Mouse (Mus musculus): ENCODE data around the gene Lztfl1. TPM values are rescaled to one million over a fixed set of nuclear protein-coding genes. Genes with fewer than 3 reads are reported as not detected.

The Lztfl1 gene
- total and polyA plus RNA-seq, 3 experiments: 5.6 to 39.9 (median 38.7) TPM

- TF ChIP-seq POLR2A (IDR thresholded peaks at IDR 0.05; ENCODE audit: insufficient read depth, low read depth, low read length): no peak
- TF ChIP-seq EP300 (IDR thresholded peaks at IDR 0.05; ENCODE audit: insufficient read depth, low read depth, low read length): no peak
- no peak for TF ChIP-seq CTCF (IDR thresholded peaks at IDR 0.05)
- Histone ChIP-seq H3K4me3 (no peak overlapping the region), H3K36me3 (ENCODE audit: control insufficient read depth, insufficient read depth, low read length) (no peaks in the 10 kb centered on the region), H3K9ac (ENCODE audit: low read depth, low read length) (no peak overlapping the region), H3K79me2 (replicated peaks; ENCODE audit: control insufficient read depth, insufficient read depth, low read length) (no peaks in the 10 kb centered on the region), H3K27me3 (ENCODE audit: control insufficient read depth, insufficient read depth, low read length) (no peaks in the 10 kb centered on the region), H3K27ac (no peak overlapping the region), H3K4me1 (ENCODE audit: control insufficient read depth, insufficient read depth, low read length) (no peaks in the 10 kb centered on the region)
- intact Hi-C loops (cut with DNase I): no loop called here
- 83% methylated on average over 4 of the region's 4 CpGs for WGBS
- DNase-seq: no peak
Measured at GRCm38 (mm10) chr9:123740799-123741198, 23.3 kb upstream of the Lztfl1 start.

GRCm38 (mm10) chr9:123734133-123734532, 16.6 kb upstream of the Lztfl1 start:
- no peak for TF ChIP-seq EP300 (IDR thresholded peaks at IDR 0.05; ENCODE audit: insufficient read depth, low read depth, low read length)
- TF ChIP-seq POLR2A (IDR thresholded peaks at IDR 0.05; ENCODE audit: insufficient read depth, low read depth, low read length): no peak
- no peak for TF ChIP-seq CTCF (IDR thresholded peaks at IDR 0.05)
- Histone ChIP-seq H3K27me3 (ENCODE audit: control insufficient read depth, insufficient read depth, low read length) (no peaks in the 10 kb centered on the region), H3K4me3 (no peak overlapping the region), H3K79me2 (replicated peaks; ENCODE audit: control insufficient read depth, insufficient read depth, low read length) (no peaks in the 10 kb centered on the region), H3K27ac (no peak overlapping the region), H3K9ac (ENCODE audit: low read depth, low read length) (no peak overlapping the region), H3K4me1 (ENCODE audit: control insufficient read depth, insufficient read depth, low read length) (no peaks in the 10 kb centered on the region), H3K36me3 (ENCODE audit: control insufficient read depth, insufficient read depth, low read length) (no peaks in the 10 kb centered on the region)
- no peak for DNase-seq
- intact Hi-C loops (cut with DNase I): no loop called here
- 58% methylated on average over 3 of the region's 3 CpGs for WGBS

- 63% methylated on average over 3 of the region's 3 CpGs for WGBS
- Histone ChIP-seq H3K36me3 (ENCODE audit: control insufficient read depth, insufficient read depth, low read length) (no peaks in the 10 kb centered on the region), H3K4me1 (ENCODE audit: control insufficient read depth, insufficient read depth, low read length) (no peaks in the 10 kb centered on the region), H3K4me3 (no peak overlapping the region), H3K27me3 (ENCODE audit: control insufficient read depth, insufficient read depth, low read length) (no peaks in the 10 kb centered on the region), H3K27ac (no peak overlapping the region), H3K79me2 (replicated peaks; ENCODE audit: control insufficient read depth, insufficient read depth, low read length) (no peaks in the 10 kb centered on the region), H3K9ac (ENCODE audit: low read depth, low read length) (no peak overlapping the region)
- TF ChIP-seq EP300 (IDR thresholded peaks at IDR 0.05; ENCODE audit: insufficient read depth, low read depth, low read length) (no peak), POLR2A (IDR thresholded peaks at IDR 0.05; ENCODE audit: insufficient read depth, low read depth, low read length) (no peak), CTCF (IDR thresholded peaks at IDR 0.05) (no peak)
- intact Hi-C loops (cut with DNase I): no loop called here
- no peak for DNase-seq
Measured at GRCm38 (mm10) chr9:123731271-123731670, 13.8 kb upstream of the Lztfl1 start.

GRCm38 (mm10) chr9:123722737-123723493, 5.4 kb upstream of the Lztfl1 start:
- no peak overlapping the region for H3K9ac ChIP-seq (ENCODE audit: low read depth, low read length)
- H3K79me2 ChIP-seq (replicated peaks; ENCODE audit: control insufficient read depth, insufficient read depth, low read length): no peaks in the 10 kb centered on the region
- no peak for TF ChIP-seq POLR2A (IDR thresholded peaks at IDR 0.05; ENCODE audit: insufficient read depth, low read depth, low read length)
- TF ChIP-seq CTCF (IDR thresholded peaks at IDR 0.05): no peak
- no peak for TF ChIP-seq EP300 (IDR thresholded peaks at IDR 0.05; ENCODE audit: insufficient read depth, low read depth, low read length)
- WGBS: 61% methylated on average over 2 of the region's 2 CpGs
- intact Hi-C loops (cut with DNase I): loop anchor here (5.0 kb wide), 1 partner anchor 554 kb away; no protein-coding TSS in a partner anchor
- 0 out of 2 replicates have a peak, but pooled peaks cover 1% of the 10 kb centered on the region for H3K27me3 ChIP-seq (ENCODE audit: control insufficient read depth, insufficient read depth, low read length)
- DNase-seq: no peak
- no peaks in the 10 kb centered on the region for H3K4me1 ChIP-seq (ENCODE audit: control insufficient read depth, insufficient read depth, low read length)
- no peak overlapping the region for H3K27ac ChIP-seq
- no peak overlapping the region for H3K4me3 ChIP-seq
- H3K36me3 ChIP-seq (ENCODE audit: control insufficient read depth, insufficient read depth, low read length): no peaks in the 10 kb centered on the region

- Histone ChIP-seq H3K27me3 (ENCODE audit: control insufficient read depth, insufficient read depth, low read length) (no peaks in the 10 kb centered on the region), H3K4me1 (ENCODE audit: control insufficient read depth, insufficient read depth, low read length) (peaks cover 4% of the 10 kb centered on the region), H3K36me3 (ENCODE audit: control insufficient read depth, insufficient read depth, low read length) (peaks cover 2% of the 10 kb centered on the region; the same call in 1 of the 2 replicates), H3K27ac (no peak overlapping the region), H3K9ac (ENCODE audit: low read depth, low read length) (0 out of 2 replicates have a peak overlapping the region, but pooled peaks have one; percentile 25), H3K4me3 (peak overlapping the region; percentile 76; the same call in 1 of the 2 replicates), H3K79me2 (replicated peaks; ENCODE audit: control insufficient read depth, insufficient read depth, low read length) (peaks cover 4% of the 10 kb centered on the region; the same call in 1 of the 2 replicates)
- TF ChIP-seq EP300 (IDR thresholded peaks at IDR 0.05; ENCODE audit: insufficient read depth, low read depth, low read length) (no peak), POLR2A (IDR thresholded peaks at IDR 0.05; ENCODE audit: insufficient read depth, low read depth, low read length) (no peak), CTCF (IDR thresholded peaks at IDR 0.05) (no peak)
- intact Hi-C loops (cut with DNase I): loop anchor here (2.0 kb wide), 1 partner anchor 134 kb away; the partner anchor contains the start of gene Fyco1
- WGBS: 49% methylated on average over 3 of the region's 3 CpGs
- no peak for DNase-seq
Measured at GRCm38 (mm10) chr9:123716301-123716700, 1.2 kb downstream of the Lztfl1 start.

- intact Hi-C loops (cut with DNase I): loop anchor here (2.0 kb wide), 1 partner anchor 84 kb away; no protein-coding TSS in a partner anchor
- 68% methylated on average over 2 of the region's 2 CpGs for WGBS
- Histone ChIP-seq H3K79me2 (replicated peaks; ENCODE audit: control insufficient read depth, insufficient read depth, low read length) (peaks cover 4% of the 10 kb centered on the region; the same call in 1 of the 2 replicates), H3K27me3 (ENCODE audit: control insufficient read depth, insufficient read depth, low read length) (no peaks in the 10 kb centered on the region), H3K4me1 (ENCODE audit: control insufficient read depth, insufficient read depth, low read length) (peaks cover 4% of the 10 kb centered on the region), H3K27ac (no peak overlapping the region), H3K9ac (ENCODE audit: low read depth, low read length) (no peak overlapping the region), H3K4me3 (no peak overlapping the region), H3K36me3 (ENCODE audit: control insufficient read depth, insufficient read depth, low read length) (peaks cover 2% of the 10 kb centered on the region)
- DNase-seq: no peak
- TF ChIP-seq POLR2A (IDR thresholded peaks at IDR 0.05; ENCODE audit: insufficient read depth, low read depth, low read length) (no peak), CTCF (IDR thresholded peaks at IDR 0.05) (peak; percentile 40)
Measured at GRCm38 (mm10) chr9:123713111-123713510, 4.4 kb downstream of the Lztfl1 start.

All from heart, adult 2 months (tissue).